Mouse (Mus musculus) kidney, adult 2 months (tissue): ENCODE results near the gene B4galt5. TPM values are rescaled to one million over a fixed set of nuclear protein-coding genes. Genes with fewer than 3 reads are reported as not detected.
A peak's percentile ranks its signal among the peaks of the same experiment; 100 is the strongest.

Experiments used
- DNase-seq: peaks from one replicate; pipeline ENCODE4 v3.0.0; 2021
- H3K27ac ChIP-seq: fragments of 200-500 bp; 2 replicates; pipeline ENCODE4 v1.5.1; 2012; ENCODE audit warnings: low read depth, low read length, control low read depth, inconsistent platforms; ENCODE audit not compliant: insufficient read depth
- H3K27me3 ChIP-seq: fragments of 200-500 bp; replicated peaks from 2 replicates; pipeline ENCODE4 v1.6.1; 2012; ENCODE audit warnings: mild to moderate bottlenecking, moderate library complexity, low read length, inconsistent platforms; ENCODE audit not compliant: control insufficient read depth, insufficient read depth
- H3K36me3 ChIP-seq: fragments of 200-500 bp; 2 replicates; pipeline ENCODE4 v1.6.1; 2012; ENCODE audit warnings: mild to moderate bottlenecking, moderate library complexity, low read length, inconsistent platforms; ENCODE audit not compliant: control insufficient read depth, insufficient read depth
- H3K4me1 ChIP-seq: fragments of 200-500 bp; 2 replicates; pipeline ENCODE4 v1.6.1; 2011; ENCODE audit warnings: low read length; ENCODE audit not compliant: control insufficient read depth, insufficient read depth
- H3K4me3 ChIP-seq: fragments of 200-500 bp; 2 replicates; pipeline ENCODE4 v1.5.1; 2011; ENCODE audit warnings: mild to moderate bottlenecking, low read depth, low read length, control low read depth; ENCODE audit not compliant: insufficient read depth
- CTCF ChIP-seq: fragments of 200-500 bp; conservative IDR thresholded peaks from 2 replicates; pipeline ENCODE4 v1.5.1; 2011; ENCODE audit warnings: low read depth, mild to moderate bottlenecking, control low read depth, low read length, moderate library complexity, mixed read lengths; ENCODE audit not compliant: insufficient read depth, insufficient read length
- POLR2A ChIP-seq: fragments of 200-500 bp; IDR thresholded peaks from one replicate; pipeline ENCODE4 v1.6.1; 2011; ENCODE audit warnings: low read depth, low read length, control low read depth
- WGBS: fragments of 180-500 bp; shearing (Covaris S2); methylation state at CpG from one replicate; pipeline ENCODE4 v1.1.7; 2018; 5-methylcytosine and 5-hydroxymethylcytosine counted together
- polyA plus RNA-seq: library from polyadenylated mRNA; depleted of rRNA; stranded (reverse); fragments of >200 nt; gene quantifications from 2 replicates; pipeline ENCODE4 v1.2.3, GENCODE M21; 2012

Gene B4galt5
- polyA plus RNA-seq, 1 experiment, result 51.5 TPM

DNA sequence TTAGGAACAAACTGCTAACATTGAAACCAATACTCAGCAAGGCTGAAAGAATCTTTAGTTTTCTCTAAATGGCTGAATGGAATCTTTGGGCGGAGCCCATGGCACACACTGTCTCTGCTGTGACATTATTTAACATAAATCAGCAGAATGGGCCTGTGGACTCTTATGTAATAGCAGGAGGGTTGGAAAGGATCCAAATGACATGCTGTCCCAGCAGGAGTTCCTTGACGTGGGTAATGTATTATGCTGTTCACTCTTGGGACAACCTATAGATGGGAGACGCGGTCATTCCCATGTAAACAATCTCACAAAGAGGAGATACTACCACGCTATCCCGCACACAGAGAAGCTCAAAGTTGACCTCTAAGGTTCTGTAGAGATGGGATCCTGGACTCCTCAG lies 15.5 kb downstream of the B4galt5 start:
- H3K27me3 ChIP-seq, result no peaks in the 10 kb centered on the region
- no peaks in the 10 kb centered on the region for H3K36me3 ChIP-seq
- 0 out of 2 replicates have a peak overlapping the region, but pooled peaks have one; percentile 14 for H3K27ac ChIP-seq
- no peak overlapping the region for H3K4me3 ChIP-seq
- 76% methylated on average over 6 of the region's 6 CpGs for WGBS
- TF ChIP-seq CTCF (no peak), POLR2A (no peak)
- no peak for DNase-seq
- H3K4me1 ChIP-seq, result peaks cover 44% of the 10 kb centered on the region

DNA sequence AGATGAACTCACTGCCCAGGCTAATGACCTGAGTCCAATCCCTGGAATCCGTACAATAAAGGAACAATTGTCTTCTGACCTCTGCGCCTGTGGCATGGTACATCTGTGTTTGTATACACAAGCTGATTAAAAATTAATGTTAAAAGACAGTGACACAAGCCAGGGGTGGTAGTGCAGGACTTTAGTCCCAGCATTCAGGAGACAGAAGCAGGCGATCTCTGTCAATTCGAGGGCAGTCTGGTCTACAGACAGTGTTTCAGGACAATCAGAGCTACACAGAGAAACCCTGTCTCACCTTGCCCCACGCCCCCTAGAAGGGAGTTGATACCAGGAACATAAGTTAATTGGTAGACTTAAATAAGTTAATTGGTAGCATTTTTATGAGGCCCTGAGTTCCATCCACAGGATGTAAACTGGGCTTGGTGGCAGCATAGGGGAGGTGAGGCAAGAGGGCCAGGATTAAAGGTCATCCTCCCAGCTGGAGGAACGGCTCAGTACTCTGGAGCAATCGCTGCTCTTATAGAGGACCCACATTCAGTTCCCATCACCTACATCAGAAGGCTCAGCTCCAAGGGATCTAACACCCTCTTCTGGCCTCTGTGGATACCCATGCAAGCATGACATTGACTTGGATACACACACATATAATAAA lies 16.5 kb downstream of the B4galt5 start:
- DNase-seq, result peak; percentile 83
- Histone ChIP-seq H3K27me3 (no peaks in the 10 kb centered on the region), H3K4me3 (no peak overlapping the region), H3K36me3 (no peaks in the 10 kb centered on the region), H3K4me1 (peaks cover 35% of the 10 kb centered on the region), H3K27ac (peak overlapping the region; percentile 54; the same call in 1 of the 2 replicates)
- WGBS, result 53% methylated on average over 7 of the region's 7 CpGs
- TF ChIP-seq POLR2A (no peak), CTCF (0 out of 2 replicates have a peak, but pooled peaks have one; percentile 1)

DNA sequence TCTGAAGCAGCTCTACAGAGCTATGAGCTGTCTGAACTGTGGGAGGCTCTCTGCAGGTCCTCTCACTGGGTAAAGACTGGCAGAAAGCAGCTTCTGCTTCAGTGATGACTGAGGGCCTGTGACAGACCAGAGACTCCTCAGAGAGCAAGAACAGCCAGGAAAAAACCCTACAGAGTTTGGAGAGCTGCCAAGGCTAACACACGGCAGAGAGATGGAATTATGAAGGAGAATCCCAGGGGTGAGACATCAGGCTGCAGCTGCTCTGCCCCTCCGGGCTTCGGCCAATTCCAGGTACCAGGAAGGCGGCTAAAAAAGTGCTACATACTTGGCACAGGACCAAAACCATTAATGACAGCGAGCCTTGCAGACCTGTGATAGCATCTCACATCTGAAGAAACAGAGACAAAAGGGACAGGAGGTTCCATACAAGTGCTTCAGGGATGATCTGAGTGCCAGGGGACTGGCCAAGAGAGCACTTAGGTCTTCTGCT lies 17.5 kb downstream of the B4galt5 start:
- Histone ChIP-seq H3K4me3 (no peak overlapping the region), H3K27ac (no peak overlapping the region), H3K27me3 (no peaks in the 10 kb centered on the region), H3K36me3 (no peaks in the 10 kb centered on the region), H3K4me1 (peaks cover 27% of the 10 kb centered on the region; the same call in 1 of the 2 replicates)
- WGBS, result 8% methylated on average over 5 of the region's 5 CpGs
- TF ChIP-seq CTCF, result no peak
- no peak for TF ChIP-seq POLR2A
- DNase-seq, result peak; percentile 63

DNA sequence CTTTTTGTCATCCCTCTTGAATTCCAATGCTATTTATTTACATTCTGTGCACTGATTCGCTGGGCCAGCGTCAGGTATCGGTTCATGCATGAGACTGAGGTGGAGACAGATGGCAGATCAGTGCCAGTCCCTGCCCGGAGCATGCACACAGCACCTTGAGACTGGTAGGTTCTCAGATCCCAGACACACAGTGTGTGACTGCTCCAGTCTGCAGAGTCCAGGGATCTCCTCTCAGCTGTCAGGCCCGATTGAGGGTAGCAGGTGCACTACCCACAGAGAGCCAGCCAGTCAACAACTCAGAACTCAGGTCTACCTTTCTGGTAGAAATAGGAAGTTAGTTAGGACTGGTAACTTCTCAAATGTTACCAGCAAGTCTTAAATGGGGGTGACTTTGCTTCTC lies 18.4 kb downstream of the B4galt5 start:
- no peaks in the 10 kb centered on the region for H3K27me3 ChIP-seq
- H3K4me3 ChIP-seq, result no peak overlapping the region
- peaks cover 26% of the 10 kb centered on the region; the same call in 1 of the 2 replicates for H3K4me1 ChIP-seq
- DNase-seq, result no peak
- H3K36me3 ChIP-seq, result no peaks in the 10 kb centered on the region
- no peak overlapping the region for H3K27ac ChIP-seq
- TF ChIP-seq CTCF (no peak), POLR2A (no peak)
- WGBS, result 83% methylated on average over 5 of the region's 5 CpGs

DNA sequence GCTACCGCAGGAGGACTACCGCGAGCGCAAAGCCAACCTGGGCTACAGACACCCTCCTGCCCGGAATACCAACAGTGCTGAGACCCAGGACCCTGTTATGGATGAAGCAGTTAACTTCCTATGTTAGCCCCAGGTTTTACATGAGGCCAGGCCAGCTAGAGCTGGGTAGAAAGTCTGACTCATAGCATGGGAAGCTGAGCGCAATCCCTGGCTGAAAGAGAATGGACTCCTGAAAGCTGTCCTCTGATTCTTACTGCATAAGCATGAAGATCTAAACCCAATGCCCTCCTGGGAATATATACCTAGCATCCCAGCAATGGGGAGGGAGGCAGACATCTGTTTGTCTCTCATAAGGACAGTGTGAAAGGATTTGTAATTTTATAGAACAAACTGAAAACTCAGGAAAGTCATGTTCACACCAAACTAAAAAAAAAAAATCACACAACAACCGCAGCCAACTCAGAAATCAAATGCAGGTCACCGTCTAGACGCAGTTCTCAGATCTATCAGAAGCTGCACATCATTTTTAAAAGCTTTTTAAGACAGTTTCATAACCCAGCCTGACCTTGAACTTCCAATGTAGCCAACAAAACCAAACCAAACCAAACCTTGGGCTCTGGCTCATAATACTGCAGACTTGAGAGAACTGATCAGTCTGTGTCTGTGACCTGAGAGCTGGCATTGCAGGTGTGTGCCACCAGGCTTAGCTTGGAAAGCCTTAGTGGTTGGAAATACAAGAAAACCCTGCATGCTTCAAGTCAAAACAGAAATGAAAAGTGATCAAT lies 19.3 kb downstream of the B4galt5 start:
- H3K27ac ChIP-seq, result no peak overlapping the region
- no peak for TF ChIP-seq POLR2A
- no peak for TF ChIP-seq CTCF
- no peaks in the 10 kb centered on the region for H3K27me3 ChIP-seq
- H3K36me3 ChIP-seq, result no peaks in the 10 kb centered on the region
- no peak overlapping the region for H3K4me3 ChIP-seq
- peaks cover 30% of the 10 kb centered on the region for H3K4me1 ChIP-seq
- DNase-seq, result peak; percentile 56
- WGBS, result 86% methylated on average over 9 of the region's 9 CpGs

DNA sequence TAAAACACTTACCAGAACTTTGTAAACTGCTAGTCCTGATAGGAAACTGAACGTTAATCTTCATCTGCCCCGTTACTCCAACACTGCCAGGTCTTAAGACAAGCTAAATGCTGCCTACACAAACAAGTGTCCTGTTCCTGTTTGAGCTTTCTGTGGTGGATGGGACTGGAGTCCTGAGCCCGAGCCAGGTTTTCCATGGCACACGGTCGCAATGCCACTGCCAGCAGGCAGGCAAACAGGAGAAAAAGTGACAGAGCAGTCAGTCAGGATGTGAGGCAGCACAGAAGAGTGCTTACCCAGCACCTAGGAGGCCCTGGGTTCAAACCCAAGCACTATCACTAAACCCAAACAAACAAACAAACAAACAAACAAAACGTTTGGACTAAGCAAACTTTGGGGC lies 20.6 kb downstream of the B4galt5 start:
- WGBS, result 62% methylated on average over 6 of the region's 6 CpGs
- no peak overlapping the region for H3K4me3 ChIP-seq
- H3K27me3 ChIP-seq, result no peaks in the 10 kb centered on the region
- peak; percentile 39 for DNase-seq
- no peaks in the 10 kb centered on the region for H3K36me3 ChIP-seq
- no peak overlapping the region for H3K27ac ChIP-seq
- H3K4me1 ChIP-seq, result peaks cover 36% of the 10 kb centered on the region
- TF ChIP-seq POLR2A (no peak), CTCF (no peak)

DNA sequence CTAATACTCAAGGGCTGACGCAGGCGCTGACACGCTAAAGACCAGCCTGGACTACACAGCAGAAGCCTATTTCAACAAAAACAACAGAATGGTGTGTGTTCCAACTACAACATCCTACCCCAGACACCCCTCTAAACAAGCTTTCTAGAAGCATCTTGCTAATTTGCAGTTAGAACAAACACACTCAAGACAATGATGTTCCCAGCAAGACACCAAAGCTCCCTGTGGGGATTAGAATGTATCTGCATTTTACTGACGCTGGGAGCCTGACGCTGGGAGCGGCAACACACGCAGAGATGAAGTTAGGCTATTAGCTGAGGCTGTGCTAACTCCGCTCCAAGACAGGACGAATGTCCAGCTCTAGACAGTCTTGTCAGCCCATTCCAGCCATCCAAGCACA lies 22.4 kb downstream of the B4galt5 start:
- Histone ChIP-seq H3K27ac (no peak overlapping the region), H3K27me3 (no peaks in the 10 kb centered on the region), H3K4me3 (no peak overlapping the region), H3K36me3 (no peaks in the 10 kb centered on the region), H3K4me1 (peaks cover 26% of the 10 kb centered on the region)
- WGBS, result 87% methylated on average over 9 of the region's 9 CpGs
- TF ChIP-seq CTCF, result no peak
- TF ChIP-seq POLR2A, result no peak
- no peak for DNase-seq
